Mouse (Mus musculus) stomach, postnatal 0 days (tissue): Measurements from ENCODE around the gene Gm49396.

ENCODE experiments used
- CTCF ChIP-seq: IDR thresholded peaks from 2 replicates; pipeline ENCODE4 v1.5.1; 2016; ENCODE audit warnings: antibody characterized with exemption, low read depth, mild to moderate bottlenecking, moderate library complexity
- EP300 ChIP-seq: optimal IDR thresholded peaks from 2 replicates; pipeline ENCODE3; 2016; ENCODE audit warnings: antibody characterized with exemption

DNA sequence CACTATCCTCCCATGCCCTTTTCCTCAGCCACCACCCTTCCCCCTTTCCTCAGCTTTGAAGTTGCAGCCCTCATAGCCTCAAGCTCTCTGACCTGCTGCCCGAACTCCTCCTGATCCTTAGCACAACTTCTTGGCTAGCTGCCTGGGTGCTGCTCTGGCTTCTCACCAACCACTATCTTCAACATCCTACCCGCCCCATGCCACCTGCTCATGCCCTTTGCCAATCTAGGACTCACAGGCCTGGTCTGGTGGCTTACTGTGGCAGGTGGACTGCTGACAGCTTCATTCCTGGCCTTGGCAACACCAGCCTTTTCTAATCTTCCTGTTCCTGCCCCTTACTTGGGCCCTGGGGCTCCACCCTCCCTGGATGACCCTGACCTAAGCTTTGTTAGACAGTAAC is 9.8 kb downstream of the Gm49396 start:
- TF ChIP-seq EP300: no peak
- TF ChIP-seq CTCF: no peak
